Mouse (Mus musculus) layer of hippocampus, postnatal 36 days (tissue): ENCODE data around the gene Rabep2. TPM values are rescaled to one million over a fixed set of nuclear protein-coding genes. Genes with fewer than 3 reads are reported as not detected.

ENCODE experiments used
- DNase-seq, 2 experiments: peaks; one replicate each; pipeline ENCODE4 v3.0.0; 2022
- total RNA-seq, 2 experiments: library from RNA; stranded (reverse); gene quantifications; 2 replicates each; pipeline ENCODE4 v1.2.3; 2021

Gene Rabep2
- total RNA-seq, 2 experiments from 2014 or later: 13.4 to 17.5 TPM

DNA sequence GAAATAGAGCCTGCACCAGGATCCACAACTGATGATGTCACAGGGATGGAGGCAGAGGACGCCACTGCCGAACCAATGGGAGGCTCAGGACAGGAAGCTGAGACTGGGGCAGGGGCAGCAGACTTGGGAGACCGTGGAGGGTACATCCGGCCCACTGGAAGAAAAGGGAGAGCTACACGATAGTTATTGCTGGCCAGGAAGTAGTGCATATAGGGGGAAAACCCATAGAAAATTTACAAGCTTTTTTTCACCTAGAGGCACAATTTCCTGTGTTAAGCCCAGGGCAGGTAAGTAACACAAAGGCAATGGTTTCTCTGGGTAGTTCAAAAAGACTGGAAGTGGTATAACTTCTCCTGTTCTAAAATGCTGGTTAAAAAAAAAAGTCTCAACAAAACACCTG, 67.9 kb downstream of the Rabep2 start:
- no peak for DNase-seq

DNA sequence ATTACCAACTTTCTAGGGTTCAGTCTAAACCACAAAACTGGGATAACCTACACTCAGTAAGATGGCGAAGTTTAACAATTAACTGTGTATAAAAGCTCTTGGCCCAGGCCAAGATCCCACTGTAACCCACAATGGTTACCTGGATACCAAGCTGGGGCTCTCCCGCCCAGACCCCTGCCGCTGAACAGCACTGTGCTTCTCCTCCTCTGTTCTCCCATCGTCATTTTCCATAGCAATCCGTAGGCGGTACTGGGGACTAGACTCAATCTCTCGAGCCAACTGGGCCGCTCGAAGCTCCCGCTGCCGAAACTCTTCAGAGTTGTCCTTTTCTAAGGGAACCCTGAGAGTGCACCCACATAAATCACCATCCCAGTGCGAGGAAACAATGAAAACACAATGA, 69.4 kb downstream of the Rabep2 start:
- no peak for DNase-seq

Other genes starting within 250 kb of the Rabep2 start
- 10 to 100 TPM; 89.5 to 94.1 TPM for gene Xpo6, start 228.3 kb upstream of the Rabep2 start, total RNA-seq
- gene Sbk1, start 156.1 kb upstream of the Rabep2 start, total RNA-seq: 10 to 100 TPM; 90.8 to 93.6 TPM
- gene Lat, start 59.2 kb upstream of the Rabep2 start, total RNA-seq: 1 to 10 TPM; 1.5 to 1.6 TPM
- 10 to 100 TPM; 80.8 to 94.4 TPM for gene Spns1, start 51.3 kb upstream of the Rabep2 start, total RNA-seq
- 1 to 10 TPM; 6.3 to 6.6 TPM for gene Nfatc2ip, start 32.0 kb upstream of the Rabep2 start, total RNA-seq
- gene Cd19, start 13.9 kb upstream of the Rabep2 start, total RNA-seq: not detected
- gene Atp2a1, start 34.3 kb downstream of the Rabep2 start, total RNA-seq: under 1 TPM; 0.55 to 0.63 TPM
- gene Sh2b1, start 46.7 kb downstream of the Rabep2 start, total RNA-seq: 10 to 100 TPM; 72.5 to 73.2 TPM
- 10 to 100 TPM; 88.9 to 94.0 TPM for gene Tufm, start 58.6 kb downstream of the Rabep2 start, total RNA-seq
- 100 to 1,000 TPM; 113 to 134 TPM for gene Atxn2l, start 74.7 kb downstream of the Rabep2 start, total RNA-seq
- gene Eif3c, start 137.7 kb downstream of the Rabep2 start, total RNA-seq: 100 to 1,000 TPM; 172 to 177 TPM
- gene Apobr, start 156.2 kb downstream of the Rabep2 start, total RNA-seq: under 1 TPM; 0.40 to 0.42 TPM
- 10 to 100 TPM; 28.3 to 32.9 TPM for gene Cln3, start 157.1 kb downstream of the Rabep2 start, total RNA-seq
- not detected for gene Il27, start 166.2 kb downstream of the Rabep2 start, total RNA-seq
- gene Nupr1, start 202.1 kb downstream of the Rabep2 start, total RNA-seq: 1 to 10 TPM; 7.5 to 7.9 TPM
- 10 to 100 TPM; 25.6 to 30.3 TPM for gene Sgf29, start 220.6 kb downstream of the Rabep2 start, total RNA-seq
- 10 to 100 TPM in 1 of 2 experiments, 1 to 10 TPM in 1; 6.3 to 11.2 TPM for gene Sult1a1, start 247.7 kb downstream of the Rabep2 start, total RNA-seq